8 mouse cellular contexts compared by ENCODE assay signal in the genomic region with DNA sequence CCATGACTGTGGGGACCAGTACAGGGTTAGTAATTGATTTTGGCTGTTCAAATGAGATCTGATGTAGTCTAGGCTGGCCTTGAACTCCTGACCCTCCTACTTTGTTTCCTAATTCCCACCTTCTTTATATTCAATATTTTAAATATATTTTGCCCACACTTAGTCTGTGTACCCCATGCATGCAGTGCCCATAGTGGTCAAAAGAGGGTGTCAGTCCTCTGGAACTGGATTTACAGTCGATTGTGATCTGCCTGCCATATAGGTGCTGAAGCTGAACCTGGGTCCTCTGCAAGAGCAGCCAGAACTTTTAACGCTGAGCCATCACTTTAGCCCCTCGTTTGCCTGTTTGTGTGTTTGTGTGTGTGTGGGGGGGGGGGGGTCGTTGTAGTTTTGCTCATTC. TPM values are rescaled to one million over a fixed set of nuclear protein-coding genes. Genes with fewer than 3 reads are reported as not detected.
DNase-seq lines count a peak whose midpoint lies in the region; ATAC-seq and TF ChIP-seq lines count a peak whose summit lies in the region.

No protein-coding gene starts in this region.

- peaks cover 9% of the 10 kb centered on the region; the same call in 1 of the 2 replicates for H3K4me1 ChIP-seq in limb, embryonic 14.5 days (ENCODE audit: control insufficient read depth, insufficient read depth, low read length)
- peaks cover 2% of the 10 kb centered on the region; the same call in 1 of the 2 replicates for H3K4me1 ChIP-seq in small intestine, adult 2 months (ENCODE audit: control insufficient read depth, insufficient read depth, insufficient read length, low read length)

- peak overlapping the region; percentile 22 for H3K9ac ChIP-seq in limb, embryonic 14.5 days (ENCODE audit: low read depth, low read length, severe bottlenecking)

- no peaks in the 10 kb centered on the region for H3K9me3 ChIP-seq in limb, embryonic 14.5 days (ENCODE audit: control insufficient read depth, low read length)

- peak overlapping the region; percentile 66 for H3K4me2 ChIP-seq in limb, embryonic 14.5 days (replicated peaks; ENCODE audit: low read depth, low read length, severe bottlenecking)

- no peak for ATAC-seq in cerebellum, adult (ENCODE audit: insufficient number of reproducible peaks, low FRiP score, low TSS enrichment)
- no peak for ATAC-seq in limb, embryonic 14.5 days (ENCODE audit: low FRiP score, low read depth)

- H3K27me3 ChIP-seq in limb, embryonic 14.5 days (ENCODE audit: control insufficient read depth, insufficient read depth, low read length), result no peaks in the 10 kb centered on the region
- H3K27me3 ChIP-seq in small intestine, adult 2 months (ENCODE audit: control insufficient read depth, insufficient read depth, low read length), result no peaks in the 10 kb centered on the region

- TF ChIP-seq POLR2A in limb, embryonic 14.5 days (IDR thresholded peaks at IDR 0.05; ENCODE audit: borderline replicate concordance, extremely low read depth, insufficient read depth, insufficient read length), result no peak
- TF ChIP-seq POLR2A in small intestine, adult 2 months (IDR thresholded peaks at IDR 0.05; ENCODE audit: low read depth, low read length), result no peak

- peak; percentile 67 for DNase-seq in cerebellum, adult 9-10 months
- peak; percentile 15 for DNase-seq in thymus, postnatal 25 days
- DNase-seq in thymus, postnatal 10 days (ENCODE audit: low spot score in 2 of 2), result no peak
- DNase-seq in limb, embryonic 14.5 days (ENCODE audit: low spot score), result no peak
- DNase-seq in urinary bladder, postnatal 4 days (ENCODE audit: low spot score in 2 of 2), result no peak
- no peak for DNase-seq in kidney, postnatal 25 days

- peak overlapping the region; percentile 44; the same call in 1 of the 2 replicates for H3K27ac ChIP-seq in limb, embryonic 14.5 days (replicated peaks; ENCODE audit: low read depth, low read length)
- peak overlapping the region; percentile 70; the same call in 1 of the 2 replicates for H3K27ac ChIP-seq in small intestine, adult 2 months (ENCODE audit: insufficient read depth, low read depth, low read length)

- peak overlapping the region; percentile 43 for H3K4me3 ChIP-seq in limb, embryonic 14.5 days (replicated peaks; ENCODE audit: low read length)
- no peak overlapping the region for H3K4me3 ChIP-seq in small intestine, adult 2 months (ENCODE audit: low read depth, low read length)

- TF ChIP-seq CTCF in small intestine, adult 2 months (IDR thresholded peaks at IDR 0.05; ENCODE audit: extremely low read depth, insufficient read length, insufficient replicate concordance, low read depth, low read length), result no peak

- peaks cover 11% of the 10 kb centered on the region for H3K36me3 ChIP-seq in limb, embryonic 14.5 days (ENCODE audit: control insufficient read depth, insufficient read depth, low read length)
- peaks cover 14% of the 10 kb centered on the region for H3K36me3 ChIP-seq in small intestine, adult 2 months (ENCODE audit: control insufficient read depth, insufficient read depth, low read length)

- 26% methylated on average over 4 of the region's 4 CpGs for WGBS in limb, embryonic 14.5 days
- 25% methylated on average over 4 of the region's 4 CpGs for WGBS in small intestine, adult 2 months

RNA-seq across cellular contexts. Expression of a gene that starts 11.0 kb away (rescaled TPM):
- polyA plus RNA-seq in limb, embryonic 14.5 days (2012; rRNA removed), result 10.6 and 14.6 TPM in 2 replicates
- 9.9 and 11.2 TPM in 2 replicates for polyA plus RNA-seq in limb, embryonic 14.5 days (2014; fragmentation: Nextera tagmentation; extraction: Ambion mirVana)
- 6.1 and 14.9 TPM in 2 replicates for polyA plus RNA-seq in small intestine, adult 2 months (2012; rRNA removed)

RNA-seq across cellular contexts. Expression of a gene that starts 12.5 kb away (rescaled TPM):
- polyA plus RNA-seq in limb, embryonic 14.5 days (2012; rRNA removed), result 7.0 and 7.7 TPM in 2 replicates
- 2.5 and 4.0 TPM in 2 replicates for polyA plus RNA-seq in limb, embryonic 14.5 days (2014; fragmentation: Nextera tagmentation; extraction: Ambion mirVana)
- not detected in 2 replicates for polyA plus RNA-seq in small intestine, adult 2 months (2012; rRNA removed)

RNA-seq across cellular contexts. Expression of a gene that starts 18.4 kb away (rescaled TPM):
- 13.2 and 15.6 TPM in 2 replicates for polyA plus RNA-seq in limb, embryonic 14.5 days (2012; rRNA removed)
- 11.1 and 12.1 TPM in 2 replicates for polyA plus RNA-seq in limb, embryonic 14.5 days (2014; fragmentation: Nextera tagmentation; extraction: Ambion mirVana)
- polyA plus RNA-seq in small intestine, adult 2 months (2012; rRNA removed), result 5.5 and 6.6 TPM in 2 replicates

RNA-seq across cellular contexts. Expression of a gene that starts 18.9 kb away (rescaled TPM):
- 71.9 and 151 TPM in 2 replicates for polyA plus RNA-seq in limb, embryonic 14.5 days (2012; rRNA removed)
- polyA plus RNA-seq in limb, embryonic 14.5 days (2014; fragmentation: Nextera tagmentation; extraction: Ambion mirVana), result 130 and 143 TPM in 2 replicates
- polyA plus RNA-seq in small intestine, adult 2 months (2012; rRNA removed), result 13.2 and 25.8 TPM in 2 replicates

RNA-seq across cellular contexts. Expression of a gene that starts 35.3 kb away (rescaled TPM):
- 1.1 and 1.4 TPM in 2 replicates for polyA plus RNA-seq in limb, embryonic 14.5 days (2012; rRNA removed)
- polyA plus RNA-seq in limb, embryonic 14.5 days (2014; fragmentation: Nextera tagmentation; extraction: Ambion mirVana), result 0.32 TPM in 1 of 2 replicates, not detected in the other
- 0.53 and 0.62 TPM in 2 replicates for polyA plus RNA-seq in small intestine, adult 2 months (2012; rRNA removed)

Comparison
In these comparisons a context has a peak if more than half of its experiments do, and no peak if none do; other contexts are left out.
1. DNase-seq: peak in cerebellum, adult 9-10 months (single experiment) and thymus, postnatal 25 days (single experiment); none in thymus, postnatal 10 days (0 of 2), limb, embryonic 14.5 days (single experiment), urinary bladder, postnatal 4 days (0 of 2) and kidney, postnatal 25 days (0 of 2).